Mouse (Mus musculus) limb, embryonic 11.5 days (tissue): ENCODE results near the gene Mad1l1. TPM values are rescaled to one million over a fixed set of nuclear protein-coding genes. Genes with fewer than 3 reads are reported as not detected.

Source experiments
- ATAC-seq: fragments of 200-750 bp; cut with Nextera tagmentation; 2 replicates; pipeline ENCODE4 v1.8.0; 2017; ENCODE audit warnings: low read depth; ENCODE audit not compliant: insufficient number of reproducible peaks, low FRiP score, low TSS enrichment
- DNase-seq: peaks from one replicate; pipeline ENCODE4 v3.0.0-alpha.2; 2015; ENCODE audit warnings: low spot score
- H3K27ac ChIP-seq: fragments of 300-500 bp; sonication (generic); replicated peaks from 2 replicates; pipeline ENCODE4 v1.5.1; 2014; ENCODE audit warnings: low read depth, mild to moderate bottlenecking, low read length
- H3K27me3 ChIP-seq: fragments of 300-500 bp; sonication (generic); 2 replicates; pipeline ENCODE4 v1.6.1; 2014; ENCODE audit warnings: mild to moderate bottlenecking, low read length, mixed read lengths; ENCODE audit not compliant: control insufficient read depth, insufficient read depth
- H3K36me3 ChIP-seq: fragments of 300-500 bp; sonication (generic); 2 replicates; pipeline ENCODE4 v1.6.1; 2014; ENCODE audit warnings: mild to moderate bottlenecking, low read length, moderate library complexity, mixed read lengths; ENCODE audit not compliant: control insufficient read depth, insufficient read depth
- H3K4me1 ChIP-seq: fragments of 300-500 bp; sonication (generic); 2 replicates; pipeline ENCODE4 v1.6.1; 2014; ENCODE audit warnings: low read length, mixed read lengths; ENCODE audit not compliant: control insufficient read depth, insufficient read depth
- H3K4me2 ChIP-seq: fragments of 300-500 bp; sonication (generic); 2 replicates; pipeline ENCODE4 v1.6.1; 2014; ENCODE audit warnings: low read depth, mild to moderate bottlenecking, moderate library complexity; ENCODE audit not compliant: severe bottlenecking
- H3K4me3 ChIP-seq: fragments of 300-500 bp; sonication (generic); 2 replicates; pipeline ENCODE4 v1.5.1; 2014; ENCODE audit warnings: low read depth, low read length
- H3K9ac ChIP-seq: fragments of 300-500 bp; sonication (generic); 2 replicates; pipeline ENCODE4 v1.6.1; 2014; ENCODE audit warnings: mild to moderate bottlenecking, low read length
- H3K9me3 ChIP-seq: fragments of 300-500 bp; sonication (generic); 2 replicates; pipeline ENCODE4 v1.6.1; 2016; ENCODE audit warnings: low read length; ENCODE audit not compliant: control insufficient read depth
- WGBS: fragments of 180-500 bp; shearing (Covaris S2); extraction: QIAGEN DNeasy Blood & Tissue Kit; methylation state at CpG from one replicate; pipeline ENCODE4 v1.1.7; 2014; 5-methylcytosine and 5-hydroxymethylcytosine counted together
- polyA plus RNA-seq: library from polyadenylated mRNA; unstranded; fragments of >200 nt; fragmentation: Nextera tagmentation; extraction: Ambion mirVana; gene quantifications from 2 replicates; pipeline ENCODE4 v1.2.1, GENCODE M21; 2014

The Mad1l1 gene
- polyA plus RNA-seq, 1 experiment from 2014 or later = 51.5 TPM

GRCm38 (mm10) chr5:140180016-140180415 lies 141.3 kb downstream of the Mad1l1 start:
- H3K9me3 ChIP-seq = no peaks in the 10 kb centered on the region
- H3K36me3 ChIP-seq = no peaks in the 10 kb centered on the region
- no peak overlapping the region for H3K4me3 ChIP-seq
- no peak overlapping the region for H3K9ac ChIP-seq
- no peak for DNase-seq
- H3K27ac ChIP-seq = no peak overlapping the region
- H3K27me3 ChIP-seq = no peaks in the 10 kb centered on the region
- 93% methylated on average over 5 of the region's 5 CpGs for WGBS
- ATAC-seq = no peak
- no peak overlapping the region for H3K4me2 ChIP-seq
- peaks cover 9% of the 10 kb centered on the region for H3K4me1 ChIP-seq

- no peak for ATAC-seq
- Histone ChIP-seq H3K27me3 (no peaks in the 10 kb centered on the region), H3K4me1 (peaks cover 16% of the 10 kb centered on the region), H3K4me3 (no peak overlapping the region), H3K9ac (no peak overlapping the region), H3K27ac (no peak overlapping the region), H3K4me2 (no peak overlapping the region), H3K36me3 (no peaks in the 10 kb centered on the region), H3K9me3 (no peaks in the 10 kb centered on the region)
- WGBS = 69% methylated on average over 10 of the region's 10 CpGs
- DNase-seq = no peak
Measured at GRCm38 (mm10) chr5:140178058-140178690, 143.2 kb downstream of the Mad1l1 start.

GRCm38 (mm10) chr5:140177582-140177981 lies 143.8 kb downstream of the Mad1l1 start:
- ATAC-seq (no peak), DNase-seq (no peak)
- Histone ChIP-seq H3K27ac (no peak overlapping the region), H3K9ac (no peak overlapping the region), H3K4me3 (no peak overlapping the region), H3K9me3 (no peaks in the 10 kb centered on the region), H3K4me1 (peaks cover 16% of the 10 kb centered on the region), H3K27me3 (no peaks in the 10 kb centered on the region), H3K4me2 (no peak overlapping the region), H3K36me3 (no peaks in the 10 kb centered on the region)
- WGBS = 84% methylated on average over 8 of the region's 8 CpGs

GRCm38 (mm10) chr5:140176370-140176769 lies 145.0 kb downstream of the Mad1l1 start:
- H3K4me3 ChIP-seq = no peak overlapping the region
- no peak for DNase-seq
- peaks cover 16% of the 10 kb centered on the region for H3K4me1 ChIP-seq
- no peak overlapping the region for H3K9ac ChIP-seq
- H3K27me3 ChIP-seq = no peaks in the 10 kb centered on the region
- no peak overlapping the region for H3K27ac ChIP-seq
- no peak for ATAC-seq
- 60% methylated on average over 3 of the region's 3 CpGs for WGBS
- H3K9me3 ChIP-seq = no peaks in the 10 kb centered on the region
- no peak overlapping the region for H3K4me2 ChIP-seq
- no peaks in the 10 kb centered on the region for H3K36me3 ChIP-seq

GRCm38 (mm10) chr5:140174814-140175490 lies 146.4 kb downstream of the Mad1l1 start:
- Histone ChIP-seq H3K36me3 (no peaks in the 10 kb centered on the region), H3K4me2 (no peak overlapping the region), H3K9ac (no peak overlapping the region), H3K9me3 (no peaks in the 10 kb centered on the region), H3K27ac (no peak overlapping the region), H3K4me1 (peaks cover 16% of the 10 kb centered on the region), H3K27me3 (no peaks in the 10 kb centered on the region), H3K4me3 (no peak overlapping the region)
- 59% methylated on average over 14 of the region's 14 CpGs for WGBS
- ATAC-seq (no peak), DNase-seq (no peak)

GRCm38 (mm10) chr5:140174066-140174465 lies 147.3 kb downstream of the Mad1l1 start:
- Histone ChIP-seq H3K36me3 (no peaks in the 10 kb centered on the region), H3K4me2 (no peak overlapping the region), H3K9me3 (no peaks in the 10 kb centered on the region), H3K4me3 (no peak overlapping the region), H3K4me1 (peaks cover 16% of the 10 kb centered on the region), H3K9ac (no peak overlapping the region), H3K27me3 (no peaks in the 10 kb centered on the region), H3K27ac (no peak overlapping the region)
- 42% methylated on average over 3 of the region's 3 CpGs for WGBS
- DNase-seq (no peak), ATAC-seq (no peak)

- Histone ChIP-seq H3K4me2 (no peak overlapping the region), H3K9me3 (no peaks in the 10 kb centered on the region), H3K4me1 (peaks cover 16% of the 10 kb centered on the region), H3K36me3 (no peaks in the 10 kb centered on the region), H3K4me3 (no peak overlapping the region), H3K9ac (no peak overlapping the region), H3K27me3 (no peaks in the 10 kb centered on the region), H3K27ac (no peak overlapping the region)
- ATAC-seq = no peak
- 85% methylated on average over 4 of the region's 4 CpGs for WGBS
- no peak for DNase-seq
Measured at GRCm38 (mm10) chr5:140173181-140173580, 148.2 kb downstream of the Mad1l1 start.

GRCm38 (mm10) chr5:140171710-140172109 lies 149.6 kb downstream of the Mad1l1 start:
- H3K27me3 ChIP-seq = no peaks in the 10 kb centered on the region
- no peak overlapping the region for H3K4me3 ChIP-seq
- no peaks in the 10 kb centered on the region for H3K36me3 ChIP-seq
- H3K9ac ChIP-seq = no peak overlapping the region
- 88% methylated on average over 1 of the region's 1 CpGs for WGBS
- peaks cover 14% of the 10 kb centered on the region for H3K4me1 ChIP-seq
- H3K9me3 ChIP-seq = no peaks in the 10 kb centered on the region
- no peak overlapping the region for H3K4me2 ChIP-seq
- ATAC-seq (no peak), DNase-seq (no peak)
- no peak overlapping the region for H3K27ac ChIP-seq
